Mouse (Mus musculus): ENCODE results near the gene Tdo2. TPM values are rescaled to one million over a fixed set of nuclear protein-coding genes. Genes with fewer than 3 reads are reported as not detected.

The Tdo2 gene
- polyA plus RNA-seq, 1 experiment from 2014 or later, result 0.09 TPM

- Histone ChIP-seq H3K4me1 (no peaks in the 10 kb centered on the region), H3K9me3 (no peaks in the 10 kb centered on the region), H3K4me2 (replicated peaks) (no peak overlapping the region), H3K4me3 (no peak overlapping the region), H3K27ac (no peak overlapping the region), H3K36me3 (no peaks in the 10 kb centered on the region), H3K9ac (no peak overlapping the region), H3K27me3 (no peaks in the 10 kb centered on the region)
- no peak for ATAC-seq (ENCODE audit: insufficient number of reproducible peaks, insufficient read depth, low FRiP score, low TSS enrichment)
- 90% methylated on average over 3 of the region's 3 CpGs for WGBS
Observed at GRCm38 (mm10) chr3:81917354-81917935, 58.6 kb downstream of the Tdo2 start.

- Histone ChIP-seq H3K27me3 (no peaks in the 10 kb centered on the region), H3K4me2 (replicated peaks) (no peak overlapping the region), H3K9me3 (no peaks in the 10 kb centered on the region), H3K4me3 (no peak overlapping the region), H3K27ac (no peak overlapping the region), H3K9ac (no peak overlapping the region), H3K4me1 (no peaks in the 10 kb centered on the region), H3K36me3 (no peaks in the 10 kb centered on the region)
- 79% methylated on average over 5 of the region's 5 CpGs for WGBS
- no peak for ATAC-seq (ENCODE audit: insufficient number of reproducible peaks, insufficient read depth, low FRiP score, low TSS enrichment)
Observed at GRCm38 (mm10) chr3:81916030-81916686, 59.8 kb downstream of the Tdo2 start.

GRCm38 (mm10) chr3:81910286-81911036 lies 65.5 kb downstream of the Tdo2 start:
- 73% methylated on average over 6 of the region's 6 CpGs for WGBS
- Histone ChIP-seq H3K27me3 (no peaks in the 10 kb centered on the region), H3K9ac (no peak overlapping the region), H3K4me1 (no peaks in the 10 kb centered on the region), H3K9me3 (no peaks in the 10 kb centered on the region), H3K27ac (no peak overlapping the region), H3K4me2 (replicated peaks) (no peak overlapping the region), H3K36me3 (no peaks in the 10 kb centered on the region), H3K4me3 (no peak overlapping the region)
- no peak for ATAC-seq (ENCODE audit: insufficient number of reproducible peaks, insufficient read depth, low FRiP score, low TSS enrichment)

Other genes starting within 250 kb of the Tdo2 start
- 8.1 TPM in 2 replicates for gene Ctso, start 43.6 kb downstream of the Tdo2 start, polyA plus RNA-seq (2016; fragmentation: Nextera tagmentation; extraction: Ambion mirVana)
- gene Asic5, start 6.1 kb upstream of the Tdo2 start, polyA plus RNA-seq (2016; fragmentation: Nextera tagmentation; extraction: Ambion mirVana), result not detected in 2 replicates
- 8.0 and 9.7 TPM in 2 replicates for gene Gucy1b1, start 98.5 kb upstream of the Tdo2 start, polyA plus RNA-seq (2016; fragmentation: Nextera tagmentation; extraction: Ambion mirVana)
- gene Gucy1a1, start 169.6 kb upstream of the Tdo2 start, polyA plus RNA-seq (2016; fragmentation: Nextera tagmentation; extraction: Ambion mirVana), result 5.3 and 6.3 TPM in 2 replicates